Mouse (Mus musculus): ENCODE data around the gene Nfyb. TPM values are rescaled to one million over a fixed set of nuclear protein-coding genes. Genes with fewer than 3 reads are reported as not detected.

The Nfyb gene
- polyA plus RNA-seq (2014; fragmentation: Nextera tagmentation; extraction: Ambion mirVana): 54.7 and 55.0 TPM in 2 replicates

DNA sequence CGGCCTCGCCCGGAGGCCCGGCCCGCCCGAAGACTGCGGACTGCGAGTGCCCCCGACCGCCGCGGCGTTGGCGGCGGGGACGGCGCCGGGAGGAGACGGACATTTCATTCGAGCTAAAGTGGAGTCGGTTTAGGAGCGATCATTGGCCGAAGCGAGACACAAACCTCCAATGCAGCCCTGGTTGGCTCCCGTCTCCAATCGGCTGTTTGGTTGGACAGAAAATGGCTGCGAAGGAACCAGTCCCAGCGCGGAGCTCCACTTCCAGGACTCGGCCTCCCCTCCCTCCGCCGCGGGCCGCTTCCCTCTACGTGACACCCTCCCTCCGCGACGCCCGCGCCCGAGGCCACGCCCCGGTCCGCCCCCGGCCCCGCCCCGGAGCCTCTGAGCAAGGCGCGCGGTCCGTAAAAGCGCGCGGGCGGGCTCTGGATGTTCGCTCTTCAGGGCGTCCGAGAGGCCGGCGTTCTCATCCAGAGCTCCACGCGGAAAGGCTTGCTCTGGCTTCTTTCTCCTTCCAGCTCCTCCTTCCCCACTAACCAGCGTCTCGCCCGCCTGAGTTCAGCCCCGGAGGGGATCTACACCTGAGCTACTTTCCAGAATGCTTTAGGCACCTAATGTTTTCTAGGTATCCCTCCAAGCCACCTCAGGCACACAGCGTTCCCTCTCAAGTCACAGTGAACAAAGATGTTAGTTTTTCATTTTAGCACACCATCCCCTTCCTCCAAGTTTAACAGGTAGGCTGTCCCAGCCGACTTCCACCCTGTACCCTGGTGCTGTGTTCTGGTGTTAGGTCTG, at the start of gene Nfyb:
TSS of gene Nfyb (minus strand) at position 305 of the 792 bp plus-strand sequence.
- H3K9me3 ChIP-seq (ENCODE audit: control insufficient read depth, low read length): no peaks in the 10 kb centered on the region
- H3K27me3 ChIP-seq (ENCODE audit: control insufficient read depth, insufficient read depth, low read length): no peaks in the 10 kb centered on the region
- H3K4me2 ChIP-seq (replicated peaks; ENCODE audit: low read depth, low read length): peak within 1 kb of the TSS; percentile 69
- H3K4me3 ChIP-seq (ENCODE audit: low read length): peak within 1 kb of the TSS; percentile 87
- peak within 1 kb of the TSS; percentile 99 for H3K27ac ChIP-seq (ENCODE audit: low read depth, low read length)
- peaks cover 23% of the 10 kb centered on the region for H3K4me1 ChIP-seq (ENCODE audit: control insufficient read depth, insufficient read depth, low read length)
- ATAC-seq (ENCODE audit: low FRiP score, low TSS enrichment): peak; percentile 98
- peak within 1 kb of the TSS; percentile 99 for H3K9ac ChIP-seq (ENCODE audit: low read depth, low read length)
- H3K36me3 ChIP-seq (ENCODE audit: control insufficient read depth, insufficient read depth, low read length): peaks cover 18% of the 10 kb centered on the region
- whole genome bisulfite sequencing: under 1% methylated on average over 59 of the region's 68 CpGs

DNA sequence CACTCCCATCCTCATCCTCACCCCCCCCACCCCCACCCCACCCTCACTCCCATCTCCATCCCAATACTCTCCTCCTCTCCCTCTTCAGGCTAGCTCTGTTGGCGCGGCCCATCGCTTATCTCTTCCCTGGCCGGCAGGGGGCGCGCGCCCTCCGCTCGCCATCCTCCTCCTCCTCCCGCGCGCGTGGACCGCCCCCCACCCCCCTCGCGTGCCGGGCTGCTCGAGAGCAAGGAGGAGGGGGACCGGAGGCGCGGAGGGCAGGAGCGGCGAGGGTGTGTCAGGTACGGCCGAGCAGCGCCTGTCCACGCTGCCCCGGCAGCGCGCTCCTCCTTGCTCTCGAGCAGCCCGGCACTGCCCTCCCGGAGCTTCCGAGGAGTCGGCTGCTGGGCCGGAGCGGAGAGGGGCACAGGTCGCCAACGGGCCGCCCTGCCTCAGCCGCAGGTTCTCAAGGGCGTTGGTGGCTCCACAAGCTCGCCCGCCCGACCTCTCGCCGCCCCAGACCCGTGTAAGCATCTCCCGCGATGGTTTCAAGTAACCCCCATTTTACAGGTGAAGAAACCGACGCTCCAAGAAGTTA, 48.0 kb upstream of the Nfyb start:
- Histone ChIP-seq H3K9me3 (ENCODE audit: control insufficient read depth, low read length) (no peaks in the 10 kb centered on the region), H3K36me3 (ENCODE audit: control insufficient read depth, insufficient read depth, low read length) (no peaks in the 10 kb centered on the region), H3K9ac (ENCODE audit: low read depth, low read length) (peak overlapping the region; percentile 56), H3K4me1 (ENCODE audit: control insufficient read depth, insufficient read depth, low read length) (peaks cover 26% of the 10 kb centered on the region), H3K4me3 (ENCODE audit: low read length) (peak overlapping the region; percentile 45), H3K4me2 (replicated peaks; ENCODE audit: low read depth, low read length) (peak overlapping the region; percentile 57), H3K27ac (ENCODE audit: low read depth, low read length) (no peak overlapping the region), H3K27me3 (ENCODE audit: control insufficient read depth, insufficient read depth, low read length) (no peaks in the 10 kb centered on the region)
- peak; percentile 75 for ATAC-seq (ENCODE audit: low FRiP score, low TSS enrichment)
- 6% methylated on average over 44 of the region's 52 CpGs for WGBS

- no peak overlapping the region for H3K4me3 ChIP-seq (ENCODE audit: low read length)
- ATAC-seq (ENCODE audit: low FRiP score, low TSS enrichment): no peak
- 24% methylated on average over 3 of the region's 3 CpGs for WGBS
These were observed 45.4 kb upstream of the Nfyb start for GRCm38 (mm10) chr10:82809352-82809751.

GRCm38 (mm10) chr10:82808891-82809290, 44.9 kb upstream of the Nfyb start:
- Histone ChIP-seq H3K4me1 (ENCODE audit: control insufficient read depth, insufficient read depth, low read length) (peaks cover 15% of the 10 kb centered on the region; the same call in 1 of the 2 replicates), H3K4me3 (ENCODE audit: low read length) (no peak overlapping the region), H3K9me3 (ENCODE audit: control insufficient read depth, low read length) (no peaks in the 10 kb centered on the region), H3K36me3 (ENCODE audit: control insufficient read depth, insufficient read depth, low read length) (no peaks in the 10 kb centered on the region), H3K27ac (ENCODE audit: low read depth, low read length) (no peak overlapping the region), H3K4me2 (replicated peaks; ENCODE audit: low read depth, low read length) (no peak overlapping the region), H3K9ac (ENCODE audit: low read depth, low read length) (no peak overlapping the region), H3K27me3 (ENCODE audit: control insufficient read depth, insufficient read depth, low read length) (no peaks in the 10 kb centered on the region)
- no peak for ATAC-seq (ENCODE audit: low FRiP score, low TSS enrichment)
- 78% methylated on average over 8 of the region's 8 CpGs for WGBS

More at GRCm38 (mm10) chr10:82809352-82809751, 45.4 kb upstream of the Nfyb start:
- no peak overlapping the region for H3K27ac ChIP-seq (ENCODE audit: low read depth, low read length)
- H3K9me3 ChIP-seq (ENCODE audit: control insufficient read depth, low read length): no peaks in the 10 kb centered on the region
- no peaks in the 10 kb centered on the region for H3K36me3 ChIP-seq (ENCODE audit: control insufficient read depth, insufficient read depth, low read length)
- peaks cover 20% of the 10 kb centered on the region for H3K4me1 ChIP-seq (ENCODE audit: control insufficient read depth, insufficient read depth, low read length)
- no peaks in the 10 kb centered on the region for H3K27me3 ChIP-seq (ENCODE audit: control insufficient read depth, insufficient read depth, low read length)
- no peak overlapping the region for H3K9ac ChIP-seq (ENCODE audit: low read depth, low read length)
- no peak overlapping the region for H3K4me2 ChIP-seq (replicated peaks; ENCODE audit: low read depth, low read length)

GRCm38 (mm10) chr10:82808155-82808554, 44.2 kb upstream of the Nfyb start:
- H3K4me2 ChIP-seq (replicated peaks; ENCODE audit: low read depth, low read length): no peak overlapping the region
- H3K27me3 ChIP-seq (ENCODE audit: control insufficient read depth, insufficient read depth, low read length): no peaks in the 10 kb centered on the region
- no peaks in the 10 kb centered on the region for H3K36me3 ChIP-seq (ENCODE audit: control insufficient read depth, insufficient read depth, low read length)
- no peak overlapping the region for H3K4me3 ChIP-seq (ENCODE audit: low read length)
- H3K9ac ChIP-seq (ENCODE audit: low read depth, low read length): no peak overlapping the region
- WGBS: 41% methylated on average over 6 of the region's 6 CpGs
- H3K27ac ChIP-seq (ENCODE audit: low read depth, low read length): no peak overlapping the region
- no peak for ATAC-seq (ENCODE audit: low FRiP score, low TSS enrichment)
- H3K4me1 ChIP-seq (ENCODE audit: control insufficient read depth, insufficient read depth, low read length): peaks cover 10% of the 10 kb centered on the region; the same call in 1 of the 2 replicates
- no peaks in the 10 kb centered on the region for H3K9me3 ChIP-seq (ENCODE audit: control insufficient read depth, low read length)

- WGBS: 50% methylated on average over 7 of the region's 7 CpGs
- no peak for ATAC-seq (ENCODE audit: low FRiP score, low TSS enrichment)
These were observed 43.3 kb upstream of the Nfyb start for GRCm38 (mm10) chr10:82807238-82807637.

GRCm38 (mm10) chr10:82806414-82806813, 42.5 kb upstream of the Nfyb start:
- 73% methylated on average over 8 of the region's 8 CpGs for WGBS
- peaks cover 10% of the 10 kb centered on the region; the same call in 1 of the 2 replicates for H3K4me1 ChIP-seq (ENCODE audit: control insufficient read depth, insufficient read depth, low read length)
- no peak for ATAC-seq (ENCODE audit: low FRiP score, low TSS enrichment)
- no peak overlapping the region for H3K9ac ChIP-seq (ENCODE audit: low read depth, low read length)
- no peaks in the 10 kb centered on the region for H3K36me3 ChIP-seq (ENCODE audit: control insufficient read depth, insufficient read depth, low read length)
- no peak overlapping the region for H3K4me2 ChIP-seq (replicated peaks; ENCODE audit: low read depth, low read length)
- H3K9me3 ChIP-seq (ENCODE audit: control insufficient read depth, low read length): no peaks in the 10 kb centered on the region
- no peaks in the 10 kb centered on the region for H3K27me3 ChIP-seq (ENCODE audit: control insufficient read depth, insufficient read depth, low read length)
- no peak overlapping the region for H3K27ac ChIP-seq (ENCODE audit: low read depth, low read length)
- no peak overlapping the region for H3K4me3 ChIP-seq (ENCODE audit: low read length)

More at GRCm38 (mm10) chr10:82807238-82807637, 43.3 kb upstream of the Nfyb start:
- H3K4me3 ChIP-seq (ENCODE audit: low read length): no peak overlapping the region
- no peaks in the 10 kb centered on the region for H3K27me3 ChIP-seq (ENCODE audit: control insufficient read depth, insufficient read depth, low read length)
- no peaks in the 10 kb centered on the region for H3K9me3 ChIP-seq (ENCODE audit: control insufficient read depth, low read length)
- no peak overlapping the region for H3K4me2 ChIP-seq (replicated peaks; ENCODE audit: low read depth, low read length)
- H3K27ac ChIP-seq (ENCODE audit: low read depth, low read length): no peak overlapping the region
- no peak overlapping the region for H3K9ac ChIP-seq (ENCODE audit: low read depth, low read length)
- H3K36me3 ChIP-seq (ENCODE audit: control insufficient read depth, insufficient read depth, low read length): no peaks in the 10 kb centered on the region
- H3K4me1 ChIP-seq (ENCODE audit: control insufficient read depth, insufficient read depth, low read length): peaks cover 10% of the 10 kb centered on the region; the same call in 1 of the 2 replicates

GRCm38 (mm10) chr10:82805111-82805510, 41.2 kb upstream of the Nfyb start:
- ATAC-seq (ENCODE audit: low FRiP score, low TSS enrichment): 0 out of 2 replicates have a peak, but pooled peaks have one; percentile 42
- H3K9ac ChIP-seq (ENCODE audit: low read depth, low read length): no peak overlapping the region
- H3K9me3 ChIP-seq (ENCODE audit: control insufficient read depth, low read length): no peaks in the 10 kb centered on the region
- no peaks in the 10 kb centered on the region for H3K27me3 ChIP-seq (ENCODE audit: control insufficient read depth, insufficient read depth, low read length)
- no peak overlapping the region for H3K4me3 ChIP-seq (ENCODE audit: low read length)
- H3K27ac ChIP-seq (ENCODE audit: low read depth, low read length): no peak overlapping the region
- 70% methylated on average over 6 of the region's 6 CpGs for WGBS
- H3K4me1 ChIP-seq (ENCODE audit: control insufficient read depth, insufficient read depth, low read length): peaks cover 10% of the 10 kb centered on the region; the same call in 1 of the 2 replicates
- H3K4me2 ChIP-seq (replicated peaks; ENCODE audit: low read depth, low read length): no peak overlapping the region
- no peaks in the 10 kb centered on the region for H3K36me3 ChIP-seq (ENCODE audit: control insufficient read depth, insufficient read depth, low read length)

GRCm38 (mm10) chr10:82804396-82804795, 40.5 kb upstream of the Nfyb start:
- Histone ChIP-seq H3K4me3 (ENCODE audit: low read length) (no peak overlapping the region), H3K9me3 (ENCODE audit: control insufficient read depth, low read length) (no peaks in the 10 kb centered on the region), H3K4me1 (ENCODE audit: control insufficient read depth, insufficient read depth, low read length) (peaks cover 10% of the 10 kb centered on the region; the same call in 1 of the 2 replicates), H3K4me2 (replicated peaks; ENCODE audit: low read depth, low read length) (no peak overlapping the region), H3K36me3 (ENCODE audit: control insufficient read depth, insufficient read depth, low read length) (no peaks in the 10 kb centered on the region), H3K27me3 (ENCODE audit: control insufficient read depth, insufficient read depth, low read length) (no peaks in the 10 kb centered on the region), H3K27ac (ENCODE audit: low read depth, low read length) (no peak overlapping the region), H3K9ac (ENCODE audit: low read depth, low read length) (no peak overlapping the region)
- ATAC-seq (ENCODE audit: low FRiP score, low TSS enrichment): no peak
- WGBS: 75% methylated on average over 3 of the region's 3 CpGs
